Mouse (Mus musculus): ENCODE data around the gene Cpa4.

The Cpa4 gene

DNA sequence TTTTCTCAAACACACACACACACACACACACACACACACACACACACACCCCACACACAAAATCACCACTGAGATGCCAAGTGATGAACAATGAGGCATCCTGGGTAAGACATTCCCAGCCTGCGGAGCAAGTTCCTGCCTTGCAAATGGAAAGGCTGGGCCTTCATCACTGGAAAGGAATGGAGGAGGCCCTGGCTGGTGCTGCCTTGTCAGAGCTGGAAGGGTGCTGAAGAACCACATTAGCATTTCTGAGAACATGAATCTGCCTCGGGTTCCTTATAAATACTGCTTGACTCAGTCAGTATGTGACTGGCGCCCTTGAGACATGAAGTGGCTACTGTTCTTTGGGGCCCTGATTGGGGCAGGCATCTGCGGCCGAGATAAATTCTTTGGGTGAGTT is at the start of gene Cpa4:
Gene Cpa4, plus strand, starts transcription at position 301 of the 400 bp plus-strand sequence.
- DNase-seq (ENCODE audit: low read depth), result peak; percentile 55

DNA sequence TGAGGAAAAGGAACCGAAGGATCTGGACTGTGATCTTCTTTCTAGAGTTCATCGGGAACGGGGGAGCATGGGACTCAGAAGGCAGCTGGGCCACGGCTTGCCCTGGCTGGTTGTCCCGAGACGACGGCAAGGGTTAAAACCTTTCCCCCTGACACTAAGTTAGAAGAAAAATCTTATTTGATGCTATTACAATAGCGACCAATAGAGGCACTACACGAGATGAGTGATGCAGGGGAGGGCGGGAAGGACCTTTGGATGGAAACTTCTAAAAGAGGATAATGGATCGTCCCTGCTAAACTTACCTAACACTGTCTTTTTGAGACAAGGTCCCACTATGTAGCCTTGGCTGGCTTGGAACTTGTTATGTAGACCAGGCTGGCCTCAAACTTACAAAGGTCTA is 47.8 kb upstream of the Cpa4 start:
- peak; percentile 19 for DNase-seq (ENCODE audit: low read depth)

DNA sequence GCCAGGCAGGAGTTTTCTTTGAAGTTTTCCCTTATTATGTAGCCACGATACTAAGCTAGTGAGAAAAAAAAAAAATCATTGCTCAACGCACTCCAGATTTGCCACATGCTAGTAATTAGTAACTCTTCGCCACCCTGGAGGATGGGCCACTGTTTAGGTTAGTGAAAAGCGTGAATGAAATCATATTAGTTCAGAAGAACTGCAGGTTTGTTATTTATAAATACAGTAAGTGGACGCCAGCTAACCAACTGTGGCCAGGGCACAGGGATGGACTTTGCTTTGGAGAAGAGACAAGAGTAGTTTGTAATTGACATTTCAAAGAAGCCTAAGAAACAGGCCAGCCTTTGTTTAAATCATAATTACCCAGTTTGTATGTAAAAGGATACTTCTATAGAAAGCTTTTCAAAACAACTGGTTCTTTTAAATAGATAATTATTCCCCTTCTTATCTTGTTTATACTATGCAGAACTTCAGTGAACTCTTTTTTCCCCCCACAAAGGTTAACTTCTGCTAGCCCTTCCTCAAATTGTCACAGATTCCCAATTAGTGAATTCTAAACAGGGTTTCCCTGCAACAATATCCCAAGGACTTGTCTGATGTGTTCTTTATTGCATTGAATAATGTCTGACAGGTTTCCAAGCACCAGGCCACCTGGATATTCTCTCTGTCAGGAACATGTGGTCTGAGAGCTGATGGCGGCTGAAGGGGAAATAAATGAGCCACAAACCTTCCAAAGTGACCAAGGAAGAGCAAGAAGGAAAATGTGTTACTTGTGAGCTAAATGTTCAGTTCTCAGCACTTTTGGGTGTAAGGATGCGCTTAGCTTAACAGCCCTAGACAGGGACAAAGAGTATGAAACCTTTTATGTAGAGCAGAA is 42.5 kb upstream of the Cpa4 start:
- no peak for DNase-seq (ENCODE audit: low read depth)

DNA sequence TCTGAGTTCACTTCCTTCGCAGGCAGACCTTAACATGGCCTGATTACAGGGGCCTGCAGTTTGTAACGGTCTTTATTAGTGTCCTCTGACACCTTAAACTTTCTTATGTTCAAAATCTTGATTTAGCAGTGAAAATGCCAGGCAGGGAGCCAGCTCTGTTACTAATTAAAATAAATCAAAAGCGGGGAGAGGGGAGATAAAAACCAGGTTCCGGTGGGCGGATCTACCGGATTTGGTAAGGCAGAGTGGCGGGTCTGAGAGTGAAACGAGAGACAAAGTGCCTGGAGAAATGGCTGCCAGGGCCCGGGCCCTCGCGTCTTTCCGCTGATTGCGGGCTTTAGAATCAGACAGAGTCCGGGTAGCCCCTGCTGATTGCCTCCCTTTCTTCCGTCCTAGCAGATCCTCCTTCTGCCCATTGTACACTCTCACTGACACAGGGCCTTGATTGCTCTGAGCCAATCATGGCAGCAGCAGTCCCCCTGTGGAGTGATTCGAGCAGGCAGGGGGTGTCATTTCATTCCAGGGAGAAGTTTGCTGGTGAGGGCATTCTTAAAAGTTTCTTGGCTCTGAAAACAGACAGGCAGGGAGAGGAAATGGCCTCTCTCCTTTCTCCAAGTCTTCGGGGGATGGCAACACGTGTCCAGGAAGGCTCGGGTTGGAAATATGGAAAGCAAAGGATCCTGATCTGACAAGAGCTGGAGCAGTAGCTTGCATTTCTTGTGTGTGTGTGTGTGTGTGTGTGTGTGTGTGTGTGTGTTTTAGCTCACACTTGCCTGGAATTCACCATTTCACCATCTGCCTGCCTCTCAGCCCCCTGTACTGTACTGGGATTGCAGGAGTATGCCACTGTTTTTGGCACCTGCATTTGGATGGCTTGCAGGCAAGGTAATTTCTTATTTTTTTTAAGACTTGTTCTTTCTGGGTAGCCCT is 41.3 kb upstream of the Cpa4 start:
- no peak for DNase-seq (ENCODE audit: low read depth)

DNA sequence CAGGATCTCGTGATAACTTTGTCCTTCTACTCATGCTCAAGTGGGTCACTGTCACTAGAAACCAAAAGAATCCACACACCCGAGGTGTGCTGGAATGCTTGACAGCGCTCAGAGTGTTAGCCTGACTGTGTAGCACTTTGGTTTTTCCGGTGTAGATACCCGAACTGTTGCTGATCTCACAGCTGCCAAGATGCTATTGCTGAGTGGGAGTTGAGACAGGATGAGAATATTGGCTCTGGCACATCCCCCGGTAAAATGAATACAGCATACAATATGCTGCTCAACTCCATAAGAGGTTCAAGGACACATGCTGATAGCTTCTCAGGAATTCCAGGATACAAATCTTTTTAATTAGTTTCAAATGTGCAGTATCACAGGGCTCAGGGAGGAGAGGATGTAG is 39.4 kb upstream of the Cpa4 start:
- DNase-seq (ENCODE audit: low read depth), result no peak

DNA sequence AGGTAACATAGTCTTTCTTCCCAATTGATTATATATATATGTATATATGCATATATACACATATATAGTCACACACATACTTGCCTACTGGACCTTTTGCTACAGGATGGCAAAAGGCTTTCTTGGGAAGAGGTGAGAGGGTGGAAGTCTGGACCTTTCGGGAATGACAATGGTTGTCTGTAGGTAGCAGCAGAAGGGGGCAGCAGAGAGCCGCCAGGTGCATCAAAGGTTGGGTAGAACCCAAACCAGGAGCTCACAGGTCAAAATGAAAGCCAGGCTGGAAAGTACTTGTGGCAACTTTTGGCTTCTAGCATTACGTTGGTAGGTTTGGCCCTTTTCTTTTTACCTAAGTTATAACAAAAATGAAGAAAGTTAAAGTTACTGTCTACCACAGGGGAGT is 32.8 kb upstream of the Cpa4 start:
- DNase-seq (ENCODE audit: low read depth), result peak; percentile 70

DNA sequence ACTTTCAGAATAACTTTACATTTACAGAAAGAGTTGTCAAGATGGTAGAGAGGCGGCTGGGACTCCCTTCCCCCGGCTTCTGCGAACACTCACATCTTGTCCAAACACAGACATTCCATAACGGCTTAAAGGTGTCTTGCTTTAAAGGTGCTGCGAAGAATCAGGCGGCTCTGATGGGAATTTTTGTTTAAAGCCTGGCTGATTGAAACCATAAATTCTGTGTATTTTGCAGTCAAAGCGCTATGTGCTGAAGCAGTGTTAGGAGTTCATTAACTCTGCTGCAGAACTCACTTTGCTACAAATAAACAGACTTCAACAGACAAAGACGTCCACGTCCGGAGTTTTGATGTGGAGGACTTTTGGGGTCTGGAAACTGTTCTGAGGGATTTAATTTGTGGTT is 29.9 kb upstream of the Cpa4 start:
- DNase-seq (ENCODE audit: low read depth), result no peak

DNA sequence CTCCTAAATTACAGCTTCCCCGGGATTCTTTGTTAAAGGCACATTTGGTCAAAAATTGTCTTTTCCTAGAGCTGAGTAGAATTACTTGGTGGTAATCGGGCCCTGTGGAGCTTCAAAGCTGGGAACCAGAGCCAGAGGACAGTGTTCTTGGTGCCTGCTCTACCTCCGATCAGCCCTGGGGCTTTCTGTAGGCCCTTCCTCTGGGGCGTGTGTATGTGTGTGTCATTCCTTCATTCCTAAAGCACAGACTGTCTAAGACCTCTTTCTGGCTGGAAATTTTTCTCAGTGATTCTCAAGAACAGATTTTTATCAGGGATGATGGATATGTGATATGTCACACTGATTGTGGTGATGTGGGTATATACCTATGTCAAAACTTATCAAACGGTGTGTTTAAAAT is 29.4 kb upstream of the Cpa4 start:
- no peak for DNase-seq (ENCODE audit: low read depth)

DNA sequence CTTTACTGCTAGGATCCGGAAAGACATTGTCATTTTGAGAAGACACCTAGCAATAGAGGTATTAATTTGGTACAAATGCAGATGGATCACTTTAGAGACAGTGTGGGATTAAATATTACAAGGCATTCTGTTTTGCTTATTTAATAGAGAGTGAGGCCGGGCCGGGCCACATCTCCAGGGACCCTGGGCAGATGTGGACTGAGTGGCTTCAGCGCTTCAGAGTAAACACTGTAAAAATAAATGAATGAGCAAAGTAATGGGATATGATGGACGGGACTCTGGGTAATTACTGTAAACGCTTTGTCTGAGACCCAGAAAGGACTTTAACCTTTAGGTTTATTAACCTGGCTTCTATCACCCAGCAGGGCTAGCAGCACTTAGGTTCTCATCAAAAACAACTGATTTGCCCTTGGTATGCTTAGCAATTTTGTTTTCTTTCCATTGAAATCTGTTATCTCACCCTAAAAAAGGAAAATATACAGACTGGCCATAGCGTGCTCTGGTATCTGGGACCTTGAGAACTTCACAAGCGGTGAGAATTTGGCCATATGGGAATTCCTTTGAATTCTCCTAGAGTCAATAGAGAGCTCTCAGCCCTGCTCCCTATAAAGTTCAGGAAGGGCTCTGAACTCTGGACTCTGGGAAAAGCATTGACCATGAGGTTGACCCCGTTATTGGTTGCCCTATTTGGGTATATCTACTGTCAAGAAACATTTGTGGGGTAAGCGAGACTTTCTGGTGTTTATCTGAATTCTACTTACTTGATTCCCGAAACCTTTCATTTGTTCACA is 27.0 kb upstream of the Cpa4 start, which contains the start of gene Cpa2:
Gene Cpa2, plus strand, starts transcription at position 574 of the 791 bp plus-strand sequence.
- no peak for DNase-seq (ENCODE audit: low read depth)

DNA sequence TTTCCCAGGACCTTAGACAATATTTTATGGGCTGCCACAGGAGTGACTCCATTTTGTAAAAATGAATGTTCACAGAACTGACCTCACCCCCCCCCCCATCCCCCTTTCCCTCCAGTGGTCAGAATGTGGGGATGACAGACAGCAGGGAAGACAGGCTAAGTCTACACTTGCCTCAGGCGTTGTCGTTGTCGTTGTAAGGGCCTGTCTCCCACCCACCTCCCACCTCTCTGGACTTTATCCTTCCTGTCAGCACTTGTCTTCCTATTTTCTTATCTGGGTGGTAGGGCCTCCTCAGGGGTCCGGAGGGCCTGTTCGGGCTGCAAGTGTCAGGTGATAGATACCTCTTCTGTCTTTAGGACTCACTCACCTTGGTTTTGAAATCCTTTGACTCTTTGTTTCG is 25.9 kb upstream of the Cpa4 start:
- no peak for DNase-seq (ENCODE audit: low read depth)

DNA sequence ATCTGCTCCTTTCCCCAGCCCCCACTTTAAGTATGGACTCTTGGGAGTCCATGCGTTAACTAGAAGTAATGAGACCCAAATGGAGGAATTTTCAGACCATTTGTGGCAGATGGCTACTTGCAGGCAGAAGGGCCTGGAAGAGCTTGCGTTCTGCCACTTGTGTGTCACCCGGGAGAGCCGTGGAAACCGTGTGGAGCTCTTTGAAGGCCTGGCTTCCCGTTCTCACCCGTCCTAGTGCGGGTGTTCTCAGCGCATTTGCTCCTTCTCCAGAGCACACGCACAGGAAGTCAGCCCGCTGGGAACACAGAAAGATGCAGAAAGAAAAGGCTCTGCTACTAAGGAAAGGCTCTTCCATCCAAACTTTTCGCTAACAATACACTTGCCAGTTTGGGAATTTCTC is 25.1 kb upstream of the Cpa4 start:
- no peak for DNase-seq (ENCODE audit: low read depth)

DNA sequence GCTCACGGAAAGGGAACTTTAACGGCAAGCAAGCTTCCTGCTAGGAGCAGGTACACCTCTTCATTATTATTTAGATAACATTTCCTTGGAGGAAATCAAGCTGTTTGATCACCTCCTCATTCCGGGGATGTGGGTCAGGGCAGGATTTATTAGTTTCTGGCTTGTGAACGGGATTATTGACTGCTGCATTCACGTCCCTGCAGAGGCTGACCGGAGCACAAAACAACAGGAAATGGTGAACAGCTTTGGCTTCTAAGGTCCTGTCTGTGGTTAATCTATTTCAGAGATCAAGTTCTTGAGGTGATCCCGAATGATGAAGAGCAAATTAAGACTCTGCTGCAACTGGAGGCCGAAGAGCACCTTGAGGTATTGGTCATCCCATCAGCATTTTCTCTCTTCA is 24.3 kb upstream of the Cpa4 start:
- DNase-seq (ENCODE audit: low read depth), result no peak

DNA sequence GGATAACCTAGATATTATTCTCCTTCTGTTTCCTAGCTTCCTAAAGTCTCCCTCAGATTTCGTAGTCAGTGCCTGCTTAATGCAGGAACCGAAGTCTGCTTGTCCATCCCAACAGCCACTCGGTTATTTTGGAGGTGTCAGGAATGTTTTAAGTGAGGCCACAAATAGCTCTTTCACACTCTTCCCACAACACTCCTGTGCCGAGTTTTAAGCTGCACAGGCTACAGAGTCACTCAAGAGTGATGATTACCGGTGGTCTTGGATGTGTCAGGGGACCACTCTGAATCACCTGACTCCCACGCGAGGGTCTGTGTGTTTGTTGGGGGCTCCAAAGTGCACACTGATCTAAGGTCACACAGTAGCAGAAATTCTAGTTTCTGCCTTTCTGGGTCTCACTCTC is 22.5 kb upstream of the Cpa4 start:
- no peak for DNase-seq (ENCODE audit: low read depth)

DNA sequence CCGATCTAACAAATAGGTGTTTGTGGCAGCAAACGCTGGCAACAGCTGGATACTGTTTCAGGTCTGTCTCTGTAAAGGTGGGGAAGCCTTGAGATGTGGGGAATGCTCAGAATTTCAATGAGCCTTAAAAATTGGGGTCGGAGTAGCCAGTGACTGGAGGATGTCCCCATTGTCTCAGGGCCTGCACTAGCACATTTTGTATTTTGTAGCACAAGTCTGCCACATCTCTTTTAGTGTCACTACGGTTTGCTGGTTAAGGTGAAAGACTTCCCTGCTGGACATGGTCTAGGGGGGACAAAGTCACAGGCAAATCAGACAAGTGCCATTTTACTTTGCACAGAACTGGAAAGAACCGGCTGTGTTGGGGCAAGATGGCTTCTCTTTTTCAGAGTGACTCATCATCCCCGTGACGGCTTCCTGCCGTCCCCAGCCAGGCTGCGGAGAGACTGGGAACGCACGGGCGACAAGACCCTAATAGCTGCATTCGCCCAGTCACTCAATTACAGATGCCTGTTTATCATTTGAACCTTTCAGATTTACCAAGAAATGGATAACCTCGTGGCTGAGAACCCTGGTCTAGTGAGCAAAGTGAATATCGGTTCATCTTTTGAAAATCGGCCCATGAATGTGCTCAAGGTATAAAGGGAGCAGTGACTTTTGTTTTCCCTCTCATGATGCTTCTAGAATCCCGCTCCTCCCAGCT is 21.4 kb upstream of the Cpa4 start:
- DNase-seq (ENCODE audit: low read depth), result no peak

DNA sequence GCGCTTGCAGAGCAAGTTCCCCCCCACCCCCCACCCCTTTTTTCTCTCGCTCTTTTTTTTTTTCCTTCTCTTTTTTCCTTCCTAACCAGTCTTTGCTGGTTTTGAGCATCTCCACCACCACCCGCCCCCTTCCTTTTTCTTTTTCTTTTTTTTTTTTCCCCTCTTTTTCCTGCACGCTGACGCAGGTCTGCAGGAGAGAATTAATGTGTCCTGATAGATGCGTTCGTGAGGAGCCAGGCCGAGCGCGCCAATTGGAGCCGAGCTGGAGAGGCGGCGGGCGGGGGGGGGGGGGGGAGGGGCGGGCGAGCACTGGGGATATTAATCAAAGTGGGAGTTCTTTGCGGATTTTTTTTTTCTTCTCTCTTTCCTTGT is 20.9 kb upstream of the Cpa4 start:
- DNase-seq (ENCODE audit: low read depth), result no peak

DNA sequence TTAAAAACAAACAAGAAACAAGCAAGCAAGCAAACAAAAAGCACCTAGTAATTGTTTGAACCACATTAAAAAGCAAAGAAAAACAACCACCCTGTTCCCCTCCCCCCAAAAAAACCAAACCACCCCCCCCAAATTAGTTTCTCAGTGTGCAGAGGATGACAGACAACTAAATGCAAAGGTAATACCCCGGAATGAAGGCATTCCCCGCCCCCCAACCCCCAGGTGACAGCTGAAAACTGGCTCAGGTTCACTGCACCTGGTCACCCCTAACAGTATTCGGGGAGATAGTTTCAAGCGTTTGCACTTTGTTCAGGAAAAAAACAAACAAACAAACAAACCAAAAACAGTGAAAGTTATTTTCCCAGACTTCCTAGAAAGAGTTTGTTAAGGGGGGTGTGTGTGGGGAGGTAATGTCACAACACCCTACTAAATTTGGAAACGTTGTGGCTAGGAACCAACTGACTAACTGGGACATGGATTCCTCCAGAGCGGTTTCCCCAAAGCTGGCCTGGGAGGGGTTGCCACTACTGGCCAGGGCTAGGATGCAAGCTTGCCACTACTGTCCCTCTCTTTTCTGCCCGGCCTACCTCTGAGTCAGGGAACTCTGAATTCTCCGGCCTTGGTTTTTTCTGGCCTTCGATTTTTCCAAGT is 20.4 kb upstream of the Cpa4 start:
- DNase-seq (ENCODE audit: low read depth), result peak; percentile 62

DNA sequence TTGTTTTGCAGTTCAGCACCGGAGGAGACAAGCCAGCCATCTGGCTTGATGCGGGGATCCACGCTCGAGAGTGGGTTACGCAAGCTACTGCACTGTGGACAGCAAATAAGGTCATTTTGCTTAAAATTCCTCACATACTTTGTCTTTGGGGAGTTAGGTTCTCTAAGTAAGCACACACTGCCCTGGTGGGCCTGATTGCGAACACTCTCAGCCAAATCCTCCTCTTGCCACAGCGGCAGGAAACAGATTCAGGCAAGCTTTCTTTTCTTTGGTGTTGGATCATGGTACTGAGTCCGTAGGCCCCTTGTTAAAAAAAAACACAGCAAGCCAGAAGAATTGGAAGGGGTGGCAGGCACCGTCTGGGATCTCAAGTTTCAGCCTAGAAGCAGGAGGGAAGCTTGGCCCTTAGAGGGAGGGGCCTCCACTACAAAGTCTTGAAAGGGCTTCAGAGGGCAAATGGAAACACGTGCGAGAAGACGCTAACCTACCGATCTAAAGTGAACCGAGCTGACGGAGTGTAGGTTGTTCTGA is 18.9 kb upstream of the Cpa4 start:
- peak; percentile 56 for DNase-seq (ENCODE audit: low read depth)

DNA sequence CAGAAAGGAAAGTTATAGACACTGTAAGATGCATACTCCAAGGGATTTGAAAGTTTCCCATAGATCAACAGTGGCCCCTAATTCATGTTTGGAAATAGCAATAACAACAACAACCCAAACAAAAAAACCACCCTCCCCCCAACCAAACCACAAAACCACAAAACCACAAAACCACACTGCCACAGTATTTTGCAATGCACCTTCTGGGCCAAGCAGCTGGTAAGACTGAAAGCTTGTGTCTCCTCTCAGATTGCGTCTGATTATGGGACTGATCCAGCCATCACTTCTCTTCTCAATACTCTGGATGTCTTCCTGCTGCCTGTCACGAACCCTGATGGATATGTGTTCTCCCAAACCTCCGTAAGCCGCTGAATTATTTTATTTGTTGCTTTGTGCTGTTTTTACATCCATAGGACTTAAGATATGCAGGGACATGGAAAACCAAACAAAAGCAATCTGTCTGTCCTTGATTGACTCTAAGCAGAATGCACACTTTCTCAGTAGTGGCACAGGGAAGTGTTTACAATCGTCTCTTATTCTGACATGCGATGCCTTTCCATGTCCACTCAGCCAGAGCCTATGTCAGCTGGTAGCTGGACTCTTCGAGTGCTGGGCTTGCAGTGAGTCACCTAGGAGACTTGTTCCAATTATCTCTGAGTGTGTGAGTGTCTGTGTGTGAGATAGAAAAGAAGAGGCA is 17.5 kb upstream of the Cpa4 start:
- peak; percentile 71 for DNase-seq (ENCODE audit: low read depth)

DNA sequence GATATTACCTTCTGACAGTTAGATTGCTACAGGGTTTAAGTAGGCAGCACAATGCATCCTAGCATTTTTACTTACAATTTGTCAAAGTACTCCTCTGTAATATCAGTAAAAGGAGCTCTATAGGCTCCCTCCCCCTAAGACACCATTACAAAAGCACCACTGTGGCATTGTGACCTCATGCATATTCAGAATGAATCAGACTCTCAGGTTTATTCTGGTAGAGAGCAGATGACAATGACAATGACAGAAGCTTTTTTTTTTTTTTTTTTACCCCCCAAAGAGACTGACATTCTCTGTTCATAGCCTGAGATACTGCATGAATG is 17.0 kb upstream of the Cpa4 start:
- DNase-seq (ENCODE audit: low read depth), result no peak
